Mouse (Mus musculus): ENCODE data around the gene Scnn1g. TPM values are rescaled to one million over a fixed set of nuclear protein-coding genes. Genes with fewer than 3 reads are reported as not detected.

Scnn1g gene
- polyA plus RNA-seq, 1 experiment from 2014 or later: 0.17 TPM

DNA sequence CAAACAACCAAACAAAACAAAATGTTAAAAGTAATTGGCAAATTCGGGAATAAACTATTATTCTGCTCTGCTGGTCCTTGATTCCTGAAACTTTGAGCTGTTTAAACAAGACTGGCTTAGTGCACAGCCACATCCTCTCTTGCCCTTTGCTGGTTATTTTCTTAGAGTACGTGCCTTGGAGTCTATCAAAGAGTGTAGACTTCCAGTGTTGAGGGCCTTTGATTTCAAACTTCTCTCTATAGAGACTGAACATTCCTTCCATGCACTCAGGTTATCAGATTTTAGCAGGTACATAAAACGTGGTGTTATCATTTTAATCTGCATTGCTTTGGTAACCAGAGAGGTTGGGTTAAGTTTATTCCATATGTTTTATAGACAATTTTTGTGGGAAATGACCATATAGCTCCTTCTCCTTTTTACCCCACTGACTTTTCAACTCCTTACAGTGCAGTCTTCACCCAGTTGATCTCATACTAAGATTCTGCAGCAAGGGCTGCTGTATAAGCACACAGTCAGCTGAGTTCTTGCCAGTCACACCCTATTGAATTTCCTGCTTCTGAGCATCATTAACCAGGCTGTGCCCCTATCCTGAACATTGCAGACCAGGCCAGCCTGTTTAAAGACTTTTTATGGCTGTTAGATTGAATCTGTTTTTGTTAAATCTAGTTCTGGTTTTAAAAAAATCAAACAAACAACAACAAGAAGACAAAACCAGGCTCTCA, 48.1 kb downstream of the Scnn1g start:
- H3K27ac ChIP-seq: no peak overlapping the region
- no peak overlapping the region for H3K4me2 ChIP-seq (replicated peaks)
- no peaks in the 10 kb centered on the region for H3K36me3 ChIP-seq
- no peaks in the 10 kb centered on the region for H3K9me3 ChIP-seq
- ATAC-seq (ENCODE audit: low FRiP score, low read depth): no peak
- no peaks in the 10 kb centered on the region for H3K4me1 ChIP-seq
- no peaks in the 10 kb centered on the region for H3K27me3 ChIP-seq
- 63% methylated on average over 3 of the region's 3 CpGs for WGBS
- H3K9ac ChIP-seq: no peak overlapping the region
- no peak overlapping the region for H3K4me3 ChIP-seq

DNA sequence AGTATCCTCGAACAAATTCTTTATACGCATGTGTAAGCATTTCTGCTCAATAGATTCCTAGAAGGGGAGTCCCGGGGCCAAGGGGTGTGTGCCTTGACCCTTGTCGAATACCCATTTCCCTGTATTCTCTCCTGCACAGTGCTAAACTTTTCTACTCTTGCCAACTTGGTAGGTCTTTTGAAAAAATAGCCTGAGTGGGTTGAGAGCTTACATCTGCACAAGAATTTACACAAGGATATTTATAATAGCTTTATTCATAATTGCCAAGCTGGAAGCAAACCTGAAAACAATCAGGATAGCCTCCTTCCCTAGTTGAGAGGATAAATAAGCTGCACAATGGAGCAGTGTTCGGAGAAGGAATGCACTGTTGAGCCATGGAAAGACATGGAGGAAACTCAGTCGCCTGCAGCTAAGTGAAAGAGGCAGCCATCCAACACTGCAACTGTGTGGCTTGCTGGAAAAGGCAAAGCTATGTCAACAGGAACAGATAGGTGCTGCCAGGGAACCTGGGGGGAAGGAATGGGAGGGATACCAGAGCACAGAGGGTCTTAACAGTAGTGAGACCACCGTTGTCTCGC, 51.5 kb downstream of the Scnn1g start:
- WGBS: 87% methylated on average over 8 of the region's 8 CpGs
- ATAC-seq (ENCODE audit: low FRiP score, low read depth): no peak
- Histone ChIP-seq H3K4me1 (no peaks in the 10 kb centered on the region), H3K27me3 (no peaks in the 10 kb centered on the region), H3K4me2 (replicated peaks) (no peak overlapping the region), H3K36me3 (no peaks in the 10 kb centered on the region), H3K9me3 (peaks cover 8% of the 10 kb centered on the region; the same call in 1 of the 2 replicates), H3K4me3 (no peak overlapping the region), H3K27ac (no peak overlapping the region), H3K9ac (no peak overlapping the region)

DNA sequence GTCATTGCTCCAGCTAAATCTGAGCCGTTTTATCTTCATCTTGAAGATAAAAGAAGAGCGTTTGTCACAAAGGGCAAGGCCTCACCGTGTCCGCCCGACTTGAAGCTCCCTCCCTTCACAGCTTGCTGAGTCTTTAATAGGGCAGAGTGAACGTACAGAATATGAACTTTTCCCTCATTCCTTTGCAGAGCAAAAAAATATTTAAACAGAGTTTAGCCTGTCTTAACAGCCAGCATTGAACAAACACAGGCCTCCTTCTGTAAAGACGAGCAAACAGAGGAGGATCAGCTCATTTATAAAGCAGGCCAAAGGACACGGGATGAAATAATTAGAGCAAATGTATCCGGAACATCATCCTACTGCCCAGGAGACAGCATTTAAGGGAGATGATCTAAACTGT, 63.5 kb downstream of the Scnn1g start:
- no peak for ATAC-seq (ENCODE audit: low FRiP score, low read depth)
- WGBS: 80% methylated on average over 9 of the region's 9 CpGs
- Histone ChIP-seq H3K9me3 (no peaks in the 10 kb centered on the region), H3K27me3 (no peaks in the 10 kb centered on the region), H3K4me3 (no peak overlapping the region), H3K4me2 (replicated peaks) (no peak overlapping the region), H3K4me1 (no peaks in the 10 kb centered on the region), H3K36me3 (no peaks in the 10 kb centered on the region), H3K27ac (no peak overlapping the region), H3K9ac (no peak overlapping the region)

DNA sequence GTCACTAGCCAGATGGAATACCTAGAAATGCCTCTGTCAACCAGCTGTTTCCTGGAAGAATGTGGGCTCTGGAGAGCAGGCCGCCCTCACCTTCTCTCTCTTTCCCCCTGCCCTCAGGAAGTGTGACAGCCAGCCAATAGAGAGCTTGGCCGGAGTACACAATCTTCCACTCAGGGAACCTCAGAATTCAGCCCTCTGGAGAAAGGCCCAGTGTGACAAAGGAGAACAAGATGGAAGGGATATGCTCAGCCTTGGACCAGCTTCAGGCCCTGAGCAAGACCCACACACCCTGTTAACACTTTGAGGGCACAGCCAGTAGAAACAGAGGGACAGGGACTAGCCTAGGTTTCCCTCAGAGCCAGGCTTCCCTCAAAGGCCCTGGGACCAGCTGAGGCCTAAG, 68.2 kb downstream of the Scnn1g start:
- Histone ChIP-seq H3K4me3 (no peak overlapping the region), H3K4me2 (replicated peaks) (no peak overlapping the region), H3K27me3 (no peaks in the 10 kb centered on the region), H3K9ac (no peak overlapping the region), H3K27ac (no peak overlapping the region), H3K9me3 (no peaks in the 10 kb centered on the region), H3K36me3 (no peaks in the 10 kb centered on the region), H3K4me1 (no peaks in the 10 kb centered on the region)
- 76% methylated on average over 2 of the region's 2 CpGs for WGBS
- ATAC-seq (ENCODE audit: low FRiP score, low read depth): no peak

DNA sequence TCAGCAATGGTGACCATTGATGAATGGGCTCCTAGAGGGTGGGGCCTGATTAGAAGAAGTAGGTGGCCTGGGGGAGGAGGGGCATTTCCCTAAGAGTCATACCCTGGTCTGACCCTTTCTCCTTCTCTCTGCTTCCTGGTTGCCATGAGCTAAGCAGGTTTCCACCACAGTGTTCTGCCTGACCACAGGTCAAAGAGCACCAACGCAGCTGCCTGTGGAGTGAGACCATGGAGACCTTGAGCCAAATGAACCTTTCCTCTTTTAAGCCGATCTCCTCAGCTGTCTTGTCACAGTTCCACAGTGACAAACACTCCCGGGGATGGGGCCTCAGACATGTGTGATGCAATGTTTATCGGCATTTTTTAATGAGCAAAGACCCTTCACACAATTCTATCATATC, 68.7 kb downstream of the Scnn1g start:
- Histone ChIP-seq H3K27ac (no peak overlapping the region), H3K4me1 (no peaks in the 10 kb centered on the region), H3K9ac (no peak overlapping the region), H3K4me2 (replicated peaks) (no peak overlapping the region), H3K4me3 (no peak overlapping the region), H3K27me3 (no peaks in the 10 kb centered on the region), H3K9me3 (no peaks in the 10 kb centered on the region), H3K36me3 (no peaks in the 10 kb centered on the region)
- WGBS: 85% methylated on average over 4 of the region's 4 CpGs
- ATAC-seq (ENCODE audit: low FRiP score, low read depth): no peak

DNA sequence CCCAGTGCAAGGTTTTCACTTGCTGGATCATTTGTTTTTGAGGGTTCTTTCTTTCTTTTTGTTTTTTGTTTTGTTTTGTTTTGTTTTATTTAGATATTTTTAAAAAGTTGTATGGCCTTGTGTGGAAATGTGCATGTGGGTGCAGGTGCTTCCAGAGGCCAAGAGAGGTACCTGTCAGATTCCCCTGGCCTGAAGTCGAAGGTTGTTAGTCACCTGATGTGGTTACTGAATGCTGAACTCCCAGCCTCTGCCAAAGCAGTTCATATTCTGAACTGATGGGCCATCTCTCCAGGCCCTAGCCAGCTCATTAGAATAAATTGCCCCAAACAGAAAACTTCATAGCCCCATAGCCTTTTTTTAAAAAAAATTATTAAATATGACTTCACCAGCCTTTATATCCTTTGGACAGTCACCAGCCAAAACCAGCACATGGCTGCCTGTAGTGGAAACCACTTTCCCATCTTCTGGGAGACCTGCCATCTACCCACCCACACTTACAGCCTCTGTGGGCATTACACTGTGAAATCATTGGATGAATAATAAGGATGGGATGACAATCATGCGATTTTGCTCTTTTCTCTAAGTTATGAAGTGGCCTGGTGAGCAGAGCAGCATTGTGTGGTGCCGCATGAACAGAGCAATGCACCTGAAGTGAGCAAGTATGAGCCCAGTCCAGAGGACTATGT, 71.7 kb downstream of the Scnn1g start:
- Histone ChIP-seq H3K9ac (no peak overlapping the region), H3K9me3 (no peaks in the 10 kb centered on the region), H3K27me3 (no peaks in the 10 kb centered on the region), H3K4me2 (replicated peaks) (no peak overlapping the region), H3K36me3 (no peaks in the 10 kb centered on the region), H3K4me3 (no peak overlapping the region), H3K4me1 (no peaks in the 10 kb centered on the region), H3K27ac (no peak overlapping the region)
- 83% methylated on average over 3 of the region's 3 CpGs for WGBS
- ATAC-seq (ENCODE audit: low FRiP score, low read depth): no peak

DNA sequence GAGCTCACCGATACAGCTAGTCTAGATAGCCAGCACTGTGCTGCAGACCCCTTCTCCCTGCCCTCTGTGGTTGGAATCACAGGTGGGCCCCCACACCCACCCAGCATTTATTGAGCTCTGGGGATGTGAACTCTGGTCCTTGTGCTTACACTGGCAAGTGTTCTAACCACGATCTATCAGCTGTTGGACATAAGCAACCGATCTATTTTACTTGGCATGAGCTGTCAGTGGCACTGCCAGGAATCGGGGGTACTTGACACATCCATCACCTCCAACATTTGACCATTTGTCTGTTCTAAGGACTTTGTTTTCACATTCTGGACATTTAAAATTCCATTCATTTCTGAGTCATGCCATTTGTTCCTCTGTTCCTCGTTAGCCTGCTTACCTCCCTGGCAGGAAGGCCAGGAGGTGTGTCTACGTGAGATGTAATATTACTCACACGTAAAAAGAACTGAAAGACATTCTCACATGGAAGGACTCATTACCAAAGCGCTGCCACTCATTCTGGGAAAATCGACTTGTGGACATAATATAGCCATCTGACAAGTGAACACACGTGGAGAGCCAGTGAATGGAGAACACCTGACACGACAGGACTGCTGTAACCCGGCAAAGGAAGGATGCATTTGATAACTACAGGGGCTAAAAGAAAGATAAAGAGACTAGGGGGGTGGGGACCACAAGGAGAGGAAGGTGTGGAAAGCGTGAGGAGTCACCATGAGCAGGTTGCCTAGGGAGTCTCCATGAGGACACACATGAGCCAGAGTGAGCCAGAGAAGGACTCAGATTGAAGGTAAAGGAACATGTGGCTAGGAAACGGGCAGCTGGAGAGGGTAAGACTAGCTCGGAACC, 73.7 kb downstream of the Scnn1g start:
- no peak overlapping the region for H3K9ac ChIP-seq
- no peak for ATAC-seq (ENCODE audit: low FRiP score, low read depth)
- 61% methylated on average over 15 of the region's 15 CpGs for WGBS

More for the DNA sequence above, 73.7 kb downstream of the Scnn1g start:
- no peaks in the 10 kb centered on the region for H3K27me3 ChIP-seq
- no peaks in the 10 kb centered on the region for H3K4me1 ChIP-seq
- no peaks in the 10 kb centered on the region for H3K36me3 ChIP-seq
- H3K4me3 ChIP-seq: no peak overlapping the region
- no peak overlapping the region for H3K27ac ChIP-seq
- H3K4me2 ChIP-seq (replicated peaks): no peak overlapping the region
- H3K9me3 ChIP-seq: no peaks in the 10 kb centered on the region

Other genes starting within 250 kb of the Scnn1g start
- 1.9 and 2.3 TPM in 2 replicates for gene Usp31, start 27.2 kb upstream of the Scnn1g start, polyA plus RNA-seq (2015; fragmentation: Nextera tagmentation; extraction: Ambion mirVana)
- gene Scnn1b, start 130.6 kb downstream of the Scnn1g start, polyA plus RNA-seq (2015; fragmentation: Nextera tagmentation; extraction: Ambion mirVana): 0.05 TPM in 1 of 2 replicates, not detected in the other
- 22.2 and 23.6 TPM in 2 replicates for gene Cog7, start 247.2 kb downstream of the Scnn1g start, polyA plus RNA-seq (2015; fragmentation: Nextera tagmentation; extraction: Ambion mirVana)